Mouse (Mus musculus): ENCODE measurements around the gene Rem2. TPM values are rescaled to one million over a fixed set of nuclear protein-coding genes. Genes with fewer than 3 reads are reported as not detected.

The Rem2 gene
- polyA plus RNA-seq (2017; shearing (Covaris generic)), result 1 to 10 TPM in 1 of 2 experiments, under 1 TPM in 1; 0.54 to 1.4 TPM

DNA sequence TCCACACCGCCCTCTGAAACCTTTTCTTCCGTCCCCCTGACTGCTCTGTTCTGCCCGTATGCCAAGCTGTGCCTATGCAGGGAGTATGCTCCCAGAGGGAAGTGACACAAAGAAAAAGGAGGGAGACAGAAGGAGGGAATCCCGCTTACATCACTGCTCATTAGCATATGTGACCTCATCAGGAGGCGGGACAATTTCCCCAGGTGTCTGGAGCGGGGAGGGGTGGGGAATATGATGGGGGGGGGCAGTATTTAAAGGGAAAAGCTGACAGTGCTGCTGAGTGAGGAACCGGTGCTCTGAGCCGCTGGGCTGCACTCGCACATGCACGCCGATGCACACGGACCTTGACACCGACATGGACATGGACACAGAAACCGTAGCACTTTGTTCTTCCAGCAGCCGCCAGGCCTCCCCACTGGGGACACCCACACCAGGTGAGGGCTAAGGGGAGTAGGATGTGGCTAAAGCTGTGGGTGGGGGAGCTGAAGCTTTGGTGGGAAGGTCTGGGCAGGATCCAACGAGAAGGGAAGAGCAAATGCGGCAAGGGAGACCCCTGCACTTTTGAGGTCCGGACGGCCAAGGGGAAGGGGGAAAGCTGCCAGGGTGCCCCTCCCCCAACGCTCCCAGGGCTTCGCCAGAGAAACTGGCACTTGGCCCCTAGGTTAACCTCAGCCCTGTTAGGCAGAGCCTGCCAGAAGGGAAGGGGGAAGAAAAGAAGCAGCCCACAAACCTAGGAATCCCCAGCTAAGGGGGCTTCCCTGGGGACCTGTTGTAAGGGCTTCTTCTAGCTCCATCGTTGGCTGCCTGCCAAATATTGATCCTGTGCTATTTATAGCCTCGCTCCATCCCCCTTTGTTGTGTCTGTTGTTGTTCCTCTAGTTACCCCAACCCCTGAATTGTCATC lies at the start of gene Rem2:
Gene Rem2, plus strand, starts transcription at position 160 of the 904 bp plus-strand sequence.

GRCm38 (mm10) chr14:54426689-54427398 lies 49.1 kb upstream of the Rem2 start, which contains the start of gene Mrpl52:
Gene Mrpl52, plus strand, starts transcription at chr14:54426909.

DNA sequence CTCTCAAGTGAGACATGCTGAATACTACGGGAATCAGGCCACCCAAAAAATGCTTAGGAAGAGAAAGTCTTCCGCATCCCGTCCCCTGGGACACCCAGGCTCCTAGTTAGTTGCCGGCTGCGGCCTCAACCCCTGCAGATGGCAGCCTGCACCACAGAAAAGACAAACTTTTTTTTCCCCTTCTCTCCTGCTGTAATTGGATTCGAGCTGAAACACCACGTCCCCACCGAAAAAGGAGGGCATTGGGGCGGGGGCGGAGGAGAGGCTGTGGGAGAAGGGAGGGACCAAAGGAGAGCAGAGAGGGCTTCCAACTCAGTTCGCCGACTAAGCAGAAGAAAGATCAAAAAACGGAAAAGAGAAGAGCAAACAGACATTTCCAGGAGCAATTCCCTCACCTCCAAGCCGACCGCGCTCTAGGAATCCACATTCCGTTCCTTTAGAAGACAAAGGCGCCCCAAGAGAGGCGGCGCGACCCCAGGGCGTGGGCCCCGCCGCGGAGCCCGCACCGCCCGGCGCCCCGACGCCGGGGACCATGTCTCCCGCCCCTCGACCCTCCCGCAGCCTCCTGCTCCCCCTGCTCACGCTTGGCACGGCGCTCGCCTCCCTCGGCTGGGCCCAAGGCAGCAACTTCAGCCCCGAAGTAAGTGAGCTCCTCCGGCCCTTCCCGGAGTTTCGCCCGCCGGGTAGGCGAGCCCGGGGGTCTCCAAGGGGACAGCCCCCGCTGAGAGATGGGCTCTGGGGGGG lies 44.4 kb upstream of the Rem2 start, which contains the start of gene Mmp14:
Gene Mmp14, plus strand, starts transcription at position 279 of the 744 bp plus-strand sequence.

DNA sequence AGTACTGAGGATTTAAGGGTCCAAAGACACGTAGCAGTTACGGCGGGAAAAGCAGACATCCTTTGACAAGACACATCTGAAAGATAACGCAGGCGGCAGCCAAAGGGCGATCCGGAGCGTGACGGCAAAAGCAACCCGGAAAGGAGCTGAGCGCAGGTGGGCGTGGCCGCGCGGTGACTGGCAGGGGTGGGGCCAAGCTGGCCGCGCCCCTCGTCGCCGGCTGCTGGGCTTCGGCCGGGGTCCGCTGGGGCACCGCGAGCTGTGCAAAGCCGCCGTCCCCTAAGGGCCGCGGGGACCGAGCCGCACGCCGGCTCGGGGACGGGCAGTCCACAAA lies 12.0 kb upstream of the Rem2 start, which contains the start of gene Lrp10:
Gene Lrp10, plus strand, starts transcription at position 179 of the 334 bp plus-strand sequence.

Other genes with a start within 250 kb of the Rem2 start
- 100 to 1,000 TPM; 407 to 503 TPM for gene Dad1, start 222.0 kb upstream of the Rem2 start, polyA plus RNA-seq (2017; shearing (Covaris generic))
- 10 to 100 TPM; 16.3 to 18.4 TPM for gene Abhd4, start 221.9 kb upstream of the Rem2 start, polyA plus RNA-seq (2017; shearing (Covaris generic))
- gene Olfr49, start 191.2 kb upstream of the Rem2 start, polyA plus RNA-seq (2017; shearing (Covaris generic)), result under 1 TPM in 1 of 2 experiments, not detected in 1; 0.25 TPM
- gene Oxa1l, start 115.3 kb upstream of the Rem2 start, polyA plus RNA-seq (2017; shearing (Covaris generic)), result 10 to 100 TPM; 60.7 to 63.0 TPM
- gene Slc7a7, start 58.3 kb upstream of the Rem2 start, polyA plus RNA-seq (2017; shearing (Covaris generic)), result 1 to 10 TPM in 1 of 2 experiments, under 1 TPM in 1; 0.58 to 1.7 TPM
- gene Mrpl52, start 49.2 kb upstream of the Rem2 start, polyA plus RNA-seq (2017; shearing (Covaris generic)), result 100 to 1,000 TPM; 198 to 272 TPM
- gene Mmp14, start 44.5 kb upstream of the Rem2 start, polyA plus RNA-seq (2017; shearing (Covaris generic)), result 10 to 100 TPM in 1 of 2 experiments, 1 to 10 TPM in 1; 4.6 to 23.8 TPM
- 100 to 1,000 TPM; 260 to 472 TPM for gene Lrp10, start 12.0 kb upstream of the Rem2 start, polyA plus RNA-seq (2017; shearing (Covaris generic))
- 10 to 100 TPM; 34.1 to 45.7 TPM for gene Prmt5, start 41.4 kb downstream of the Rem2 start, polyA plus RNA-seq (2017; shearing (Covaris generic))
- 10 to 100 TPM; 37.6 to 42.8 TPM for gene Haus4, start 78.5 kb downstream of the Rem2 start, polyA plus RNA-seq (2017; shearing (Covaris generic))
- gene Ajuba, start 101.5 kb downstream of the Rem2 start, polyA plus RNA-seq (2017; shearing (Covaris generic)), result under 1 TPM; 0.17 to 0.18 TPM
- gene 4931414P19Rik, start 129.9 kb downstream of the Rem2 start, polyA plus RNA-seq (2017; shearing (Covaris generic)), result 1 to 10 TPM; 1.3 to 3.3 TPM
- gene Psmb5, start 141.9 kb downstream of the Rem2 start, polyA plus RNA-seq (2017; shearing (Covaris generic)), result 100 to 1,000 TPM; 242 to 247 TPM
- under 1 TPM in 1 of 2 experiments, not detected in 1; 0.12 TPM for gene Psmb11, start 145.3 kb downstream of the Rem2 start, polyA plus RNA-seq (2017; shearing (Covaris generic))
- not detected for gene Gm17606, start 164.9 kb downstream of the Rem2 start, polyA plus RNA-seq (2017; shearing (Covaris generic))
- 1 to 10 TPM; 1.4 to 4.0 TPM for gene Cdh24, start 165.3 kb downstream of the Rem2 start, polyA plus RNA-seq (2017; shearing (Covaris generic))
- 10 to 100 TPM; 78.0 to 83.7 TPM for gene 1700123O20Rik, start 210.1 kb downstream of the Rem2 start, polyA plus RNA-seq (2017; shearing (Covaris generic))
- gene Acin1, start 210.8 kb downstream of the Rem2 start, polyA plus RNA-seq (2017; shearing (Covaris generic)), result 100 to 1,000 TPM in 1 of 2 experiments, 10 to 100 TPM in 1; 92.0 to 116 TPM
- gene Gm29776, start 222.7 kb downstream of the Rem2 start, polyA plus RNA-seq (2017; shearing (Covaris generic)), result under 1 TPM; 0.08 to 0.17 TPM
- gene Cebpe, start 236.1 kb downstream of the Rem2 start, polyA plus RNA-seq (2017; shearing (Covaris generic)), result under 1 TPM in 1 of 2 experiments, not detected in 1; 0.79 TPM